Mouse (Mus musculus) E14TG2a.4 (cell line): Measurements from ENCODE around the gene Pcgf1.

ENCODE experiments used
- H3K27me3 ChIP-seq: 2 replicates; pipeline ENCODE4 v1.6.1; 2014; ENCODE audit warnings: low read length, control low read depth; ENCODE audit not compliant: insufficient read depth
- H3K36me3 ChIP-seq: 2 replicates; pipeline ENCODE4 v1.6.1; 2014; ENCODE audit warnings: low read length, control low read depth; ENCODE audit not compliant: insufficient read depth
- H3K4me1 ChIP-seq: replicated peaks from 2 replicates; pipeline ENCODE4 v1.6.1; 2014; ENCODE audit warnings: low read depth, low read length, control low read depth
- H3K4me3 ChIP-seq: replicated peaks from 2 replicates; pipeline ENCODE4 v1.5.1; 2014; ENCODE audit warnings: mild to moderate bottlenecking, low read length
- H3K9me3 ChIP-seq: 2 replicates; pipeline ENCODE4 v1.6.1; 2014; ENCODE audit warnings: low read length, control low read depth
- CTCF ChIP-seq: conservative IDR thresholded peaks from 2 replicates; pipeline ENCODE4 v1.5.1; 2014; ENCODE audit warnings: low read length
- NANOG ChIP-seq: IDR thresholded peaks from 2 replicates; pipeline ENCODE4 v1.6.1; 2014; ENCODE audit warnings: borderline replicate concordance, low read length, mixed read lengths
- POU5F1 ChIP-seq: IDR thresholded peaks from 2 replicates; pipeline ENCODE4 v1.6.1; 2014; ENCODE audit warnings: low read length, borderline replicate concordance

Pcgf1 gene

DNA sequence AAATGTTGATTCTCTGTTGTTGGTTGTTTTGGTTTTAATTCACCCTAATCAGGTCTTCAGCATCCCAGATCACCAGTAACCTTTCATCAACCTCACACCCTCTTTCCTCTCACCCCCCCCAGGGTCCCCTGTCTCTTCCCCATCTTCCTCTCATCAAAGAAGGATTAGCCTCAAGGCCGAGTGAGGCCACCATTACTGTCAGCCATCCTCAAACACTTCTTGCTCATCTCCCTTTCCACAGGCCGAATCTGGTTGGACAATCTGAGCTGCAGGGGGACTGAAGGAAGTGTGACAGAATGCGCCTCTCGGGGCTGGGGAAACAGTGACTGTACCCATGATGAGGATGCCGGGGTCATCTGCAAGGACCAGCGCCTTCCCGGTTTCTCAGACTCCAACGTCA lies 40.5 kb upstream of the Pcgf1 start:
- H3K36me3 ChIP-seq = no peaks in the 10 kb centered on the region
- H3K9me3 ChIP-seq = no peaks in the 10 kb centered on the region
- no peak for TF ChIP-seq NANOG
- no peak for TF ChIP-seq POU5F1
- TF ChIP-seq CTCF = no peak
- H3K27me3 ChIP-seq = peaks cover 64% of the 10 kb centered on the region
- H3K4me3 ChIP-seq = no peak overlapping the region
- H3K4me1 ChIP-seq = peaks cover 30% of the 10 kb centered on the region

GRCm38 (mm10) chr6:83038496-83039012 lies 39.1 kb upstream of the Pcgf1 start:
- H3K36me3 ChIP-seq = no peaks in the 10 kb centered on the region
- H3K9me3 ChIP-seq = no peaks in the 10 kb centered on the region
- peaks cover 52% of the 10 kb centered on the region for H3K27me3 ChIP-seq
- TF ChIP-seq POU5F1 (no peak), NANOG (no peak), CTCF (no peak)
- H3K4me1 ChIP-seq = peaks cover 30% of the 10 kb centered on the region
- peak overlapping the region; percentile 41; the same call in 1 of the 2 replicates for H3K4me3 ChIP-seq

- peaks cover 42% of the 10 kb centered on the region for H3K27me3 ChIP-seq
- H3K9me3 ChIP-seq = no peaks in the 10 kb centered on the region
- TF ChIP-seq CTCF = no peak
- TF ChIP-seq POU5F1 = no peak
- no peak for TF ChIP-seq NANOG
- peaks cover 32% of the 10 kb centered on the region for H3K4me1 ChIP-seq
- no peak overlapping the region for H3K4me3 ChIP-seq
- no peaks in the 10 kb centered on the region for H3K36me3 ChIP-seq
Observed at GRCm38 (mm10) chr6:83040601-83041000, 37.1 kb upstream of the Pcgf1 start.

DNA sequence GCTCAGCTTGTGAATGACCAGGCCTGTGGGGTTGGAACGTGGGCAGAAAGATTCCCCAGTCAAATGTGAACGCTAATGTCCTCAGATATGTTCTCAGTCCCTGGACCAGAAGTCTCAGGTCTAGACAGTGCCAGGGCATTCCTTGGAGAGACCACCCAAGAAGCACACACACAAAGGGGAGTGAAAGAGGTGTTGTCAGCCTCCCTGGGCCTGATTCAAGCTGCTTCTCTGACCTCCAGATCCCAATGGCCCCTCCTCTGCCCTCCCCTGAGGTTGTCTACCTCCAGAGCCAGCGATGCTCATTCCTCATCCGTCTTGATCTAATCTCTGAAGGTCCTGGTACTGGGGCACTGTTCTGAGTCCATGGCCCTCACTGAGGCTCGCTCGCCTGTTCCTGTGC lies 34.1 kb upstream of the Pcgf1 start:
- Histone ChIP-seq H3K9me3 (peaks cover 4% of the 10 kb centered on the region; the same call in 1 of the 2 replicates), H3K36me3 (no peaks in the 10 kb centered on the region), H3K4me1 (peaks cover 25% of the 10 kb centered on the region), H3K4me3 (peak overlapping the region; percentile 23; the same call in 1 of the 2 replicates), H3K27me3 (peaks cover 37% of the 10 kb centered on the region)
- no peak for TF ChIP-seq POU5F1

GRCm38 (mm10) chr6:83043993-83044392 lies 33.7 kb upstream of the Pcgf1 start:
- H3K4me3 ChIP-seq = peak overlapping the region; percentile 23; the same call in 1 of the 2 replicates
- H3K9me3 ChIP-seq = peaks cover 4% of the 10 kb centered on the region; the same call in 1 of the 2 replicates
- TF ChIP-seq POU5F1 (no peak), CTCF (no peak), NANOG (no peak)
- peaks cover 41% of the 10 kb centered on the region for H3K27me3 ChIP-seq
- no peaks in the 10 kb centered on the region for H3K36me3 ChIP-seq
- peaks cover 24% of the 10 kb centered on the region for H3K4me1 ChIP-seq

DNA sequence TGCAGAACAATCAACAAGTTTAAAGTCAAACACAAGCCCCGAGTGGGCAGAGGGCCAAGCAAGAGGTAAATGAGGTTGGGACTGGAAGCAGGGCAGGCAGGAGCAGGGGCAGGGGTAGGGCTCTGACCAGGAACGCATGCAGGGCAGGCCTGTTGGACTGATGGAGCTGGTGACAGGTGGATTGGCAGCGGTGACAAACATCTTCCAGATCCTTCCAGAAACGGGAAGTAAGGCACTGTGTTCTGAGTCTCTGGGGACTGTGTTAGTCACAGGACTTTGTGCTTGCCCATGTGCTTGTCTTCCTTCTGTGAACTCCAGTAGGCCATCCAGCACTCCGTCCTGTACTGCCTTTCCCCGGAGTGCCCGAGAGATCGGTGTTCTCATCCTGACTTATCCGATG lies 32.9 kb upstream of the Pcgf1 start:
- Histone ChIP-seq H3K4me1 (peaks cover 31% of the 10 kb centered on the region), H3K9me3 (peaks cover 4% of the 10 kb centered on the region; the same call in 1 of the 2 replicates), H3K4me3 (no peak overlapping the region), H3K27me3 (peaks cover 45% of the 10 kb centered on the region), H3K36me3 (no peaks in the 10 kb centered on the region)
- TF ChIP-seq POU5F1 (no peak), CTCF (no peak), NANOG (no peak)

GRCm38 (mm10) chr6:83049367-83049766 lies 28.3 kb upstream of the Pcgf1 start:
- peaks cover 36% of the 10 kb centered on the region for H3K4me1 ChIP-seq
- H3K27me3 ChIP-seq = peaks cover 34% of the 10 kb centered on the region
- peak overlapping the region; percentile 43 for H3K4me3 ChIP-seq
- H3K36me3 ChIP-seq = peaks cover 23% of the 10 kb centered on the region
- peaks cover 4% of the 10 kb centered on the region; the same call in 1 of the 2 replicates for H3K9me3 ChIP-seq
- TF ChIP-seq CTCF (no peak), NANOG (no peak), POU5F1 (no peak)

GRCm38 (mm10) chr6:83053136-83053960 lies 24.3 kb upstream of the Pcgf1 start:
- Histone ChIP-seq H3K36me3 (peaks cover 45% of the 10 kb centered on the region), H3K27me3 (peaks cover 10% of the 10 kb centered on the region), H3K9me3 (no peaks in the 10 kb centered on the region), H3K4me3 (peak overlapping the region; percentile 99), H3K4me1 (peaks cover 61% of the 10 kb centered on the region)
- TF ChIP-seq NANOG = no peak
- no peak for TF ChIP-seq POU5F1
- no peak for TF ChIP-seq CTCF
